Mouse (Mus musculus): ENCODE data around the gene Hist1h2ap.
"Not testable (repeated sequence)": the region's sequence is repeated elsewhere in the genome, so short reads cannot be mapped to it uniquely, and the experiment has no call there.

The Hist1h2ap gene

GRCm38 (mm10) chr13:21833461-21833860, at the start of gene Hist1h2ap, which contains the start of gene Hist1h2br:
Gene Hist1h2ap (minus strand): TSS chr13:21833507.
Gene Hist1h2br (plus strand): TSS chr13:21833743.
- not testable (repeated sequence) for DNase-seq

- DNase-seq, result peak; percentile 4
Observed at GRCm38 (mm10) chr13:21882760-21883405, 49.6 kb upstream of the Hist1h2ap start.

- peak; percentile 10 for DNase-seq
Observed at GRCm38 (mm10) chr13:21881878-21882669, 48.8 kb upstream of the Hist1h2ap start.

- DNase-seq, result no peak
Observed at GRCm38 (mm10) chr13:21880735-21881134, 47.4 kb upstream of the Hist1h2ap start.

- not testable (repeated sequence) for DNase-seq
Observed at GRCm38 (mm10) chr13:21865503-21865902, 32.2 kb upstream of the Hist1h2ap start.

- no peak for DNase-seq
Observed at GRCm38 (mm10) chr13:21861608-21862007, 28.3 kb upstream of the Hist1h2ap start.

GRCm38 (mm10) chr13:21855698-21856162, 22.4 kb upstream of the Hist1h2ap start:
- DNase-seq, result peak; percentile 40

GRCm38 (mm10) chr13:21855146-21855545, 21.8 kb upstream of the Hist1h2ap start:
- peak; percentile 51 for DNase-seq

GRCm38 (mm10) chr13:21852215-21852945, 19.1 kb upstream of the Hist1h2ap start:
- DNase-seq, result peak; percentile 27

GRCm38 (mm10) chr13:21850696-21851095, 17.4 kb upstream of the Hist1h2ap start:
- DNase-seq, result not testable (repeated sequence)

GRCm38 (mm10) chr13:21847883-21848282, 14.6 kb upstream of the Hist1h2ap start:
- no peak for DNase-seq

GRCm38 (mm10) chr13:21846356-21846755, 13.0 kb upstream of the Hist1h2ap start:
- not testable (repeated sequence) for DNase-seq

- not testable (repeated sequence) for DNase-seq
Observed at GRCm38 (mm10) chr13:21840508-21840907, 7.2 kb upstream of the Hist1h2ap start.

- not testable (repeated sequence) for DNase-seq
Observed at GRCm38 (mm10) chr13:21831418-21832394, 1.6 kb downstream of the Hist1h2ap start, which contains the start of gene Hist1h4n. Gene Hist1h4n (minus strand): TSS chr13:21832196.

- no peak for DNase-seq
Observed at GRCm38 (mm10) chr13:21830344-21830743, 3.0 kb downstream of the Hist1h2ap start.

GRCm38 (mm10) chr13:21828511-21828910, 4.8 kb downstream of the Hist1h2ap start:
- DNase-seq, result no peak

- not testable (repeated sequence) for DNase-seq
Observed at GRCm38 (mm10) chr13:21820082-21820890, 13.0 kb downstream of the Hist1h2ap start.

GRCm38 (mm10) chr13:21812092-21812491, 21.2 kb downstream of the Hist1h2ap start:
- DNase-seq, result not testable (repeated sequence)

- peak; percentile 26 for DNase-seq
Observed at GRCm38 (mm10) chr13:21811539-21811938, 21.8 kb downstream of the Hist1h2ap start, which contains the start of gene Hist1h4m. Gene Hist1h4m (plus strand): TSS chr13:21811746.

- not testable (repeated sequence) for DNase-seq
Observed at GRCm38 (mm10) chr13:21811074-21811473, 22.2 kb downstream of the Hist1h2ap start.

- DNase-seq, result not testable (repeated sequence)
Observed at GRCm38 (mm10) chr13:21810073-21810472, 23.2 kb downstream of the Hist1h2ap start, which contains the start of the genes Hist1h2bq and Hist1h2ao. Gene Hist1h2bq (minus strand): TSS chr13:21810197. Gene Hist1h2ao (plus strand): TSS chr13:21810465.
